Mouse (Mus musculus) cortical plate, adult 2 months (tissue): ENCODE data around the gene Atp8a1. TPM values are rescaled to one million over a fixed set of nuclear protein-coding genes. Genes with fewer than 3 reads are reported as not detected.

Experiments used
- H3K27ac ChIP-seq: fragments of 200-500 bp; 2 replicates; pipeline ENCODE4 v1.5.1; 2012; ENCODE audit warnings: low read length, control low read depth, inconsistent platforms; ENCODE audit not compliant: insufficient read depth
- H3K4me1 ChIP-seq: fragments of 200-500 bp; 2 replicates; pipeline ENCODE4 v1.6.1; 2011; ENCODE audit warnings: low read length; ENCODE audit not compliant: control insufficient read depth, insufficient read depth
- H3K4me3 ChIP-seq: fragments of 200-500 bp; 2 replicates; pipeline ENCODE4 v1.5.1; 2011; ENCODE audit warnings: mild to moderate bottlenecking, low read length, control low read depth; ENCODE audit not compliant: insufficient read depth
- CTCF ChIP-seq: fragments of 200-500 bp; IDR thresholded peaks from 2 replicates; pipeline ENCODE4 v1.5.1; 2011; ENCODE audit warnings: mild to moderate bottlenecking, control low read depth, low read length; ENCODE audit not compliant: insufficient read depth; ENCODE audit errors: extremely low read depth
- POLR2A ChIP-seq: fragments of 200-500 bp; IDR thresholded peaks from 2 replicates; pipeline ENCODE4 v1.6.1; 2011; ENCODE audit warnings: mild to moderate bottlenecking, low read length, control low read depth; ENCODE audit not compliant: insufficient read depth; ENCODE audit errors: extremely low read depth
- polyA plus RNA-seq: library from polyadenylated mRNA; depleted of rRNA; stranded (reverse); fragments of >200 nt; gene quantifications from 2 replicates; pipeline ENCODE4 v1.2.3, GENCODE M21; 2012

Gene Atp8a1
- polyA plus RNA-seq, 1 experiment, result 70.3 TPM

- TF ChIP-seq POLR2A (no peak), CTCF (no peak)
- H3K4me3 ChIP-seq, result no peak overlapping the region
- no peak overlapping the region for H3K27ac ChIP-seq
- peaks cover 1% of the 10 kb centered on the region for H3K4me1 ChIP-seq
Measured at GRCm38 (mm10) chr5:67646756-67647529, 200.3 kb downstream of the Atp8a1 start.

GRCm38 (mm10) chr5:67643537-67644255 lies 203.5 kb downstream of the Atp8a1 start:
- Histone ChIP-seq H3K4me1 (peaks cover 1% of the 10 kb centered on the region), H3K27ac (no peak overlapping the region), H3K4me3 (no peak overlapping the region)
- TF ChIP-seq CTCF, result no peak
- TF ChIP-seq POLR2A, result no peak

- TF ChIP-seq POLR2A (no peak), CTCF (no peak)
- H3K27ac ChIP-seq, result no peak overlapping the region
- peaks cover 1% of the 10 kb centered on the region for H3K4me1 ChIP-seq
- no peak overlapping the region for H3K4me3 ChIP-seq
Measured at GRCm38 (mm10) chr5:67641406-67642120, 205.7 kb downstream of the Atp8a1 start.

GRCm38 (mm10) chr5:67640596-67641312 lies 206.5 kb downstream of the Atp8a1 start:
- Histone ChIP-seq H3K4me3 (no peak overlapping the region), H3K27ac (no peak overlapping the region), H3K4me1 (peaks cover 1% of the 10 kb centered on the region)
- TF ChIP-seq CTCF, result no peak
- no peak for TF ChIP-seq POLR2A

GRCm38 (mm10) chr5:67634339-67634738 lies 212.9 kb downstream of the Atp8a1 start:
- H3K27ac ChIP-seq, result no peak overlapping the region
- H3K4me3 ChIP-seq, result no peak overlapping the region
- H3K4me1 ChIP-seq, result no peaks in the 10 kb centered on the region
- no peak for TF ChIP-seq POLR2A
- TF ChIP-seq CTCF, result no peak

GRCm38 (mm10) chr5:67633831-67634268 lies 213.4 kb downstream of the Atp8a1 start:
- H3K27ac ChIP-seq, result no peak overlapping the region
- no peak overlapping the region for H3K4me3 ChIP-seq
- H3K4me1 ChIP-seq, result no peaks in the 10 kb centered on the region
- TF ChIP-seq CTCF (no peak), POLR2A (no peak)

GRCm38 (mm10) chr5:67633138-67633782 lies 214.0 kb downstream of the Atp8a1 start:
- H3K4me1 ChIP-seq, result no peaks in the 10 kb centered on the region
- no peak overlapping the region for H3K4me3 ChIP-seq
- TF ChIP-seq CTCF (no peak), POLR2A (no peak)
- no peak overlapping the region for H3K27ac ChIP-seq

- H3K4me3 ChIP-seq, result no peak overlapping the region
- H3K27ac ChIP-seq, result no peak overlapping the region
- TF ChIP-seq CTCF, result no peak
- TF ChIP-seq POLR2A, result no peak
- no peaks in the 10 kb centered on the region for H3K4me1 ChIP-seq
Measured at GRCm38 (mm10) chr5:67631261-67631660, 216.0 kb downstream of the Atp8a1 start.

- TF ChIP-seq CTCF (no peak), POLR2A (no peak)
- Histone ChIP-seq H3K27ac (no peak overlapping the region), H3K4me1 (no peaks in the 10 kb centered on the region), H3K4me3 (no peak overlapping the region)
Measured at GRCm38 (mm10) chr5:67629861-67630260, 217.4 kb downstream of the Atp8a1 start.
